Mouse (Mus musculus) MEL (cell line): ENCODE results near the gene Sprr1a. TPM values are rescaled to one million over a fixed set of nuclear protein-coding genes. Genes with fewer than 3 reads are reported as not detected.

Experiments
- DNase-seq: peaks from one replicate; pipeline ENCODE4 v3.0.0; 2011; ENCODE audit warnings: low read depth, low spot score
- H3K27ac ChIP-seq: 2 replicates; pipeline ENCODE4 v1.5.1; 2012; ENCODE audit warnings: low read depth, mild to moderate bottlenecking, control low read depth, low read length, moderate library complexity; ENCODE audit not compliant: control insufficient read depth
- H3K27me3 ChIP-seq, 2 experiments: fragments of 150-350 bp in 1 of 2; sonication (generic) in 1 of 2; 2 replicates each; pipeline ENCODE4 v1.6.1; 2012; ENCODE audit warnings: low read length in 2 of 2, mild to moderate bottlenecking in 2 of 2, improper control_type of control experiment in 1 of 2, moderate library complexity in 1 of 2; ENCODE audit not compliant: insufficient read depth in 2 of 2, control insufficient read depth in 1 of 2
- H3K36me3 ChIP-seq, 2 experiments: 2 replicates each; pipeline ENCODE4 v1.6.1; 2012 to 2014; ENCODE audit warnings: low read length in 2 of 2, improper control_type of control experiment in 1 of 2, inconsistent platforms in 1 of 2, mild to moderate bottlenecking in 1 of 2; ENCODE audit not compliant: insufficient read depth in 2 of 2, control insufficient read depth in 1 of 2
- H3K4me1 ChIP-seq, 2 experiments: fragments of 150-350 bp in 1 of 2; sonication (generic) in 1 of 2; 2 replicates each; pipeline ENCODE4 v1.6.1; 2012; ENCODE audit warnings: low read length in 2 of 2, improper control_type of control experiment in 1 of 2, mild to moderate bottlenecking in 1 of 2; ENCODE audit not compliant: insufficient read depth in 2 of 2, control insufficient read depth in 1 of 2
- H3K4me3 ChIP-seq, 2 experiments: fragments of 150-350 bp in 1 of 2; sonication (generic) in 1 of 2; 2 replicates each; pipeline ENCODE4 v1.5.1; 2012; ENCODE audit warnings: low read depth in 2 of 2, low read length in 2 of 2, mild to moderate bottlenecking in 2 of 2, moderate library complexity in 2 of 2, control low read depth in 1 of 2, improper control_type of control experiment in 1 of 2; ENCODE audit not compliant: control insufficient read depth in 1 of 2, insufficient read depth in 1 of 2
- H3K79me2 ChIP-seq: 2 replicates; pipeline ENCODE4 v1.6.1; 2012; ENCODE audit warnings: mild to moderate bottlenecking, low read length, moderate library complexity; ENCODE audit not compliant: control insufficient read depth, poor library complexity, insufficient read depth
- H3K9ac ChIP-seq: 2 replicates; pipeline ENCODE4 v1.6.1; 2012; ENCODE audit warnings: low read depth, mild to moderate bottlenecking, control low read depth, low read length, moderate library complexity; ENCODE audit not compliant: control insufficient read depth, poor library complexity, severe bottlenecking
- H3K9me3 ChIP-seq: fragments of 150-350 bp; sonication (generic); replicated peaks from 2 replicates; pipeline ENCODE4 v1.6.1; 2012; ENCODE audit warnings: mild to moderate bottlenecking, low read length, improper control_type of control experiment, moderate library complexity; ENCODE audit not compliant: insufficient read depth
- CHD2 ChIP-seq: IDR thresholded peaks from 2 replicates; pipeline ENCODE4 v1.6.1; 2011; ENCODE audit warnings: low read length, improper control_type of control experiment
- E2F4 ChIP-seq: IDR thresholded peaks from 2 replicates; pipeline ENCODE4 v1.6.1; 2011; ENCODE audit warnings: low read depth, low read length, improper control_type of control experiment, borderline replicate concordance
- EP300 ChIP-seq, 2 experiments: IDR thresholded peaks; 2 replicates each; pipeline ENCODE4 v1.6.1; 2011; ENCODE audit warnings: improper control_type of control experiment in 2 of 2, low read length in 2 of 2, low read depth in 1 of 2, mild to moderate bottlenecking in 1 of 2
- ETS1 ChIP-seq: IDR thresholded peaks from 2 replicates; pipeline ENCODE4 v1.6.1; 2012; ENCODE audit warnings: low read depth, mild to moderate bottlenecking, inconsistent platforms, low read length, improper control_type of control experiment, moderate library complexity
- GABPA ChIP-seq: IDR thresholded peaks from 2 replicates; pipeline ENCODE4 v1.6.1; 2012; ENCODE audit warnings: low read depth, mild to moderate bottlenecking, inconsistent platforms, low read length, improper control_type of control experiment, moderate library complexity
- HCFC1 ChIP-seq: IDR thresholded peaks from 2 replicates; pipeline ENCODE4 v1.6.1; 2012; ENCODE audit warnings: low read depth, mild to moderate bottlenecking, inconsistent platforms, low read length, improper control_type of control experiment, moderate library complexity
- MYB ChIP-seq: IDR thresholded peaks from 2 replicates; pipeline ENCODE4 v1.6.1; 2011; ENCODE audit warnings: mild to moderate bottlenecking, low read depth, low read length, improper control_type of control experiment
- NELFE ChIP-seq: IDR thresholded peaks from 2 replicates; pipeline ENCODE4 v1.6.1; 2011; ENCODE audit warnings: low read depth, low read length, improper control_type of control experiment
- NRF1 ChIP-seq: IDR thresholded peaks from 2 replicates; pipeline ENCODE4 v1.6.1; 2014; ENCODE audit warnings: low read depth, mild to moderate bottlenecking, inconsistent platforms, low read length, improper control_type of control experiment, moderate library complexity; ENCODE audit not compliant: poor library complexity, insufficient read depth, severe bottlenecking
- POLR2A ChIP-seq, 2 experiments: IDR thresholded peaks; 2 replicates each; pipeline ENCODE4 v1.6.1; 2011 to 2012; ENCODE audit warnings: low read length in 2 of 2, mild to moderate bottlenecking in 2 of 2, control low read depth in 1 of 2, improper control_type of control experiment in 1 of 2, low read depth in 1 of 2, moderate library complexity in 1 of 2; ENCODE audit not compliant: control insufficient read depth in 1 of 2, insufficient read depth in 1 of 2, poor library complexity in 1 of 2
- POLR2AphosphoS5 ChIP-seq: IDR thresholded peaks from 2 replicates; pipeline ENCODE4 v1.6.1; 2012; ENCODE audit warnings: low read depth, borderline replicate concordance, mild to moderate bottlenecking, inconsistent platforms, low read length, moderate library complexity, mixed read lengths
- SIN3A ChIP-seq: IDR thresholded peaks from 2 replicates; pipeline ENCODE4 v1.6.1; 2012; ENCODE audit warnings: low read length, improper control_type of control experiment, inconsistent platforms
- TAL1 ChIP-seq: IDR thresholded peaks from 2 replicates; pipeline ENCODE4 v1.6.1; 2012; ENCODE audit warnings: mild to moderate bottlenecking, inconsistent platforms, low read length, moderate library complexity, mixed read lengths
- TCF12 ChIP-seq: IDR thresholded peaks from 2 replicates; pipeline ENCODE4 v1.6.1; 2014; ENCODE audit warnings: low read depth, mild to moderate bottlenecking, inconsistent platforms, low read length, improper control_type of control experiment, moderate library complexity
- UBTF ChIP-seq: IDR thresholded peaks from 2 replicates; pipeline ENCODE4 v1.6.1; 2012; ENCODE audit warnings: low read depth, mild to moderate bottlenecking, inconsistent platforms, low read length, improper control_type of control experiment, moderate library complexity, borderline replicate concordance; ENCODE audit not compliant: insufficient read depth
- USF2 ChIP-seq, 2 experiments: IDR thresholded peaks; 2 replicates each; pipeline ENCODE4 v1.6.1; 2011 to 2012; ENCODE audit warnings: improper control_type of control experiment in 2 of 2, low read length in 2 of 2, borderline replicate concordance in 1 of 2, inconsistent platforms in 1 of 2, low read depth in 1 of 2, mild to moderate bottlenecking in 1 of 2; ENCODE audit not compliant: insufficient read depth in 1 of 2
- ZMIZ1 ChIP-seq: IDR thresholded peaks from 2 replicates; pipeline ENCODE4 v1.6.1; 2012; ENCODE audit warnings: low read depth, mild to moderate bottlenecking, inconsistent platforms, low read length, improper control_type of control experiment, moderate library complexity
- ZNF384 ChIP-seq: IDR thresholded peaks from 2 replicates; pipeline ENCODE4 v1.6.1; 2012; ENCODE audit warnings: low read depth, mild to moderate bottlenecking, inconsistent platforms, low read length, improper control_type of control experiment
- polyA plus RNA-seq, 2 experiments: library from polyadenylated mRNA; stranded (reverse) in 1 of 2; unstranded in 1 of 2; fragments of >175 nt in 1 of 2; fragments of >200 nt in 1 of 2; gene quantifications; 2 replicates each; pipeline versions ENCODE4 v1.2.1 to v1.2.4; 2012; ENCODE audit warnings: low replicate concordance in 2 of 2, low read depth in 1 of 2; ENCODE audit not compliant: insufficient read length in 2 of 2, insufficient read depth in 1 of 2, missing spikeins in 1 of 2
- total RNA-seq: library from RNA; depleted of rRNA; stranded (reverse); fragments of 300-350 nt; gene quantifications from 2 replicates; pipeline ENCODE4 v1.2.3, GENCODE M21; 2012

The Sprr1a gene
- total and polyA plus RNA-seq, 3 experiments: not detected

DNA sequence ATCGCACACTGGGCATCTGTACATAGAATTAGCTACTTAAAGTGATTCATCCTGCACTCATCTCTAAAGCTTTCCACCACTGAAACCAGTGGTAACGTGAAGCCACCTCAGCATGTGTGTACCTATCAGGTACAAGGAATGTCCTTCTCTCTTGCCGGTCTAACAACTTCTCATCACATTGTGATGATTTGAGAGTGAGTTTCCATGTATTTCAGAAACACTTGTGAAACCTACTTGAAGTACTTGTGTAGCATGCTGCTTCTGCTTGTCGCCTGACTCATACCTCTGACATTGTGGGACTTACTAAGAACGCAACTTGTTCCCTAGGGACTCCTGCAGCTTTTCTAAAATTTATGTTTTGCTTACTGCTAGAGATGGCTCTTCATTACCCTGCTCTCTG lies 30.5 kb downstream of the Sprr1a start:
- Histone ChIP-seq H3K79me2 (no peaks in the 10 kb centered on the region), H3K27ac (no peak overlapping the region), H3K27me3 (no peaks in the 10 kb centered on the region), H3K9me3 (no peaks in the 10 kb centered on the region), H3K36me3 (no peaks in the 10 kb centered on the region), H3K4me1 (no peaks in the 10 kb centered on the region), H3K9ac (no peak overlapping the region), H3K4me3 (no peak overlapping the region)
- DNase-seq: no peak
- TF ChIP-seq UBTF: no peak
- no peak for TF ChIP-seq POLR2AphosphoS5
- no peak for TF ChIP-seq EP300 (IDR thresholded peaks at IDR 0.05; ENCODE audit: low read depth in 1 of 2, low read length in 2 of 2)
- no peak for TF ChIP-seq NRF1
- TF ChIP-seq MYB: no peak
- no peak for TF ChIP-seq CHD2
- no peak for TF ChIP-seq ZMIZ1
- no peak for TF ChIP-seq POLR2A (IDR thresholded peaks at IDR 0.05; ENCODE audit: control insufficient read depth in 1 of 2, insufficient read depth in 1 of 2, low read depth in 1 of 2, low read length in 2 of 2, poor library complexity in 1 of 2)
- no peak for TF ChIP-seq USF2 (IDR thresholded peaks at IDR 0.05; ENCODE audit: borderline replicate concordance in 1 of 2, insufficient read depth in 1 of 2, low read depth in 1 of 2, low read length in 2 of 2)
- no peak for TF ChIP-seq TCF12
- TF ChIP-seq ETS1: no peak
- TF ChIP-seq GABPA: no peak
- TF ChIP-seq ZNF384: no peak
- no peak for TF ChIP-seq HCFC1
- TF ChIP-seq NELFE: no peak
- no peak for TF ChIP-seq SIN3A

DNA sequence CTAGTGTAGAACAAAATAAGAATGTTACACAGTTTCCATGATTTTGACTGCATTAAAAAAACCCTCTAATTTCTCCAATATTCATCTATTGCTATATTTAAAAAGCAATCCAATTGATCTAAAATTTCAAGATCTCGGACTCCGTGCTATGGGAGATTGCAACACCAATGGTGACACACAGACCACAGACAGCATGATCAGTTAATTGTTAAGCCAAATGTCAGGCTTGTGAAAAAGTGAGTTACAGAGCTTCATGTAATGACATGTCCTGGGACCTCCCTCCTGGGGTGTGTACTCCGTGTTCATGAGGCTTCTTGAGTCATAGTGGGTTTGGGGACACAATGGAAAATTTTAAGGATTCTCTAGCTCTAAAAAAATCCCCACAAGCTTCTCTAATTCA lies 45.5 kb downstream of the Sprr1a start:
- no peaks in the 10 kb centered on the region for H3K36me3 ChIP-seq
- H3K27me3 ChIP-seq: no peaks in the 10 kb centered on the region
- no peak for DNase-seq
- no peaks in the 10 kb centered on the region for H3K4me1 ChIP-seq
- H3K79me2 ChIP-seq: no peaks in the 10 kb centered on the region
- H3K9me3 ChIP-seq: no peaks in the 10 kb centered on the region
- no peak overlapping the region for H3K27ac ChIP-seq
- H3K4me3 ChIP-seq: no peak overlapping the region
- no peak overlapping the region for H3K9ac ChIP-seq
- no peak for TF ChIP-seq E2F4
- TF ChIP-seq ZNF384: no peak
- no peak for TF ChIP-seq POLR2AphosphoS5
- TF ChIP-seq TAL1: no peak
- TF ChIP-seq, all 39 proteins: peak for 0
